Mouse (Mus musculus) spleen, adult 18-20 months (tissue): ENCODE measurements around the gene Rnpep.
"Not testable (repeated sequence)": the region's sequence is repeated elsewhere in the genome, so short reads cannot be mapped to it uniquely, and the experiment has no call there.

ENCODE experiments used
- DNase-seq, 2 experiments: peaks; one replicate each; pipeline ENCODE4 v3.0.0; 2022; ENCODE audit warnings: mixed read lengths in 2 of 2

Rnpep gene

GRCm38 (mm10) chr1:135258380-135259127 is 25.3 kb downstream of the Rnpep start, which contains the start of gene Elf3:
Gene Elf3, minus strand, starts transcription at chr1:135258568.
- no peak for DNase-seq

GRCm38 (mm10) chr1:135256299-135256698 is 27.6 kb downstream of the Rnpep start:
- no peak for DNase-seq

- DNase-seq = no peak
Measured at GRCm38 (mm10) chr1:135252854-135253253, 31.0 kb downstream of the Rnpep start.

GRCm38 (mm10) chr1:135251405-135251804 is 32.5 kb downstream of the Rnpep start:
- DNase-seq = no peak

DNA sequence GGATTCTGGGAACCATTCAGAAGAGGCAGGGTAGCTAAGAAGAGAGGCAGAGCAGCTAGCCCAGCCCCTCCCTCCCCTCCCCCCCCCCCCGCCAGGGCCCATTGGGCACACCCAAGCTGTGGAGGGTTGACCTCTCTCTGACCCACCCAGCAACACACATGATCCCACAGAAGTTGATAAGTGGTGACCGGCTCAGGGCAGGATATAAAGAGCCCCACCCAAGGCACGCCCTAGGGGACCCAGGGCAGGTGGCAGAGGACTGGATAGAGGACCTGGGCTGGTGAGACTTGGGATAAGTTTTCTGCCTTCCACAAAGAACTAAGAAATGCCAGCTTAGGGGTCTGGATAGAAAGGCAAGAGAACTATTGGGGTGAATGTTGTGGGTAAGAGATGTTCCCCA is 33.2 kb downstream of the Rnpep start:
- DNase-seq = no peak

- DNase-seq = no peak
Measured at GRCm38 (mm10) chr1:135248434-135248850, 35.4 kb downstream of the Rnpep start.

- DNase-seq = no peak
Measured at GRCm38 (mm10) chr1:135244014-135244413, 39.9 kb downstream of the Rnpep start.

GRCm38 (mm10) chr1:135240206-135240605 is 43.7 kb downstream of the Rnpep start:
- DNase-seq = not testable (repeated sequence)

- DNase-seq = no peak
Measured at GRCm38 (mm10) chr1:135237131-135237851, 46.6 kb downstream of the Rnpep start.

- no peak for DNase-seq
Measured at GRCm38 (mm10) chr1:135234771-135235170, 49.1 kb downstream of the Rnpep start.

GRCm38 (mm10) chr1:135233961-135234360 is 49.9 kb downstream of the Rnpep start:
- no peak for DNase-seq

GRCm38 (mm10) chr1:135231878-135232277 is 52.0 kb downstream of the Rnpep start:
- not testable (repeated sequence) for DNase-seq

DNA sequence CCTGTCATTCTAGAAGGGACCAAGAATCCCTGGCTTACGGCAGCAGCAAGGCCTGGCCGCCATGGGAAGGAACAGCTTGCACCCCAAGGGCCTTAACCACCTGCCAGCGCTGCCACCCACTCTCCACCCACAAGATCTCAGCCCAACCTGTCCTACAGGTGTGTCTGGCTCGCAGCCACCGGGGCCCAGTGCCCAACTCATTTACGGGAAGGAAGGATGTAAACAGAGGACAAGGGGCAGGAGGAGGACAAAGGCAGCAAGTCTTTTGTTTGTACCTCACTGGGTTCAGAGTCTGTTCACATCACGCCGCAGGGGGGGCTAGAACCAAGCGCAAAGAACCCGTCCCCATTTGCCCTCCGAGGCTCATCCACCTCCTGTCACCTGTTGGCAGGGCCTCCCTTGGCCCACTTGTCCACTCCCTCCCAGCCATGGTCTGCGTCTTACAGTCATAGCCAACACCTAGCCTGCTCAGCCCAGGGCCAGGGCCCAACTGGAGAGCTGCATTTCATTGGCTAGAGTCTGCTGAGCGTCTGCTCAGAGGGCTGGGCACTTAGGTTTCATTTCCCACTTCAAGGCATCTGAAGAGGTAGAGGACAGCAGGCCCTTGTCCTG is 56.4 kb downstream of the Rnpep start:
- DNase-seq = no peak

DNA sequence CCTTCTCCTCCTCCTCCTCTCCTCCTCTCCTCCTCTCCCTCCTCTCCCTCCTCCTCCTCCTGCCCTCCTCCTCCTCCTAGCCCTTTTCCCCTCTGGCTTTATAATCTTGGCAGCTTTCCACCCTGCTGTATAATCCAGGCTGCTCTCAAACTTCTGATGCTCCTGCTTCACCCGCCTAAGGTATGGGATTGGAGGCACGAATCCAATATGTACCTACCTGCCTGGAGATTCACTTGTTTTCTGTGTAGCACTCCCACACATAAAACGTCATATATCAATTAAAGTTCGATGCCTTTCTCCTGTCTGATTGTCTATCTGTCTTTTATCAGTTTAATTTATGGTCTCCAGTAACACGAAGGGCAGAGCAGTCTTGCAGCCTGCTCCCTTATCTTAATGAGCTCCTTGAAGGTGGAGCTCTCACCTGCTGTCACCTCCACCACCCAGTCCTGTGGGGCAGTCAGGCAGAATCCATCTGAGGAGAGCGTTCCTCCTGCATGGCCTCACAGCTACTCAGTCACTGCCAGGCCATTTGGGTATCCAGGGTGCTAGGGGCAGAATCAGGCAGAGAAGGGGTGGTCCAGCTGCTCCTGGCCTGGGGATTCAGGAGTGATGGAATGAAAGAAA is 58.8 kb downstream of the Rnpep start:
- DNase-seq = no peak

- no peak for DNase-seq
Measured at GRCm38 (mm10) chr1:135224147-135224546, 59.7 kb downstream of the Rnpep start.

GRCm38 (mm10) chr1:135217607-135218233 is 66.2 kb downstream of the Rnpep start:
- DNase-seq = no peak

DNA sequence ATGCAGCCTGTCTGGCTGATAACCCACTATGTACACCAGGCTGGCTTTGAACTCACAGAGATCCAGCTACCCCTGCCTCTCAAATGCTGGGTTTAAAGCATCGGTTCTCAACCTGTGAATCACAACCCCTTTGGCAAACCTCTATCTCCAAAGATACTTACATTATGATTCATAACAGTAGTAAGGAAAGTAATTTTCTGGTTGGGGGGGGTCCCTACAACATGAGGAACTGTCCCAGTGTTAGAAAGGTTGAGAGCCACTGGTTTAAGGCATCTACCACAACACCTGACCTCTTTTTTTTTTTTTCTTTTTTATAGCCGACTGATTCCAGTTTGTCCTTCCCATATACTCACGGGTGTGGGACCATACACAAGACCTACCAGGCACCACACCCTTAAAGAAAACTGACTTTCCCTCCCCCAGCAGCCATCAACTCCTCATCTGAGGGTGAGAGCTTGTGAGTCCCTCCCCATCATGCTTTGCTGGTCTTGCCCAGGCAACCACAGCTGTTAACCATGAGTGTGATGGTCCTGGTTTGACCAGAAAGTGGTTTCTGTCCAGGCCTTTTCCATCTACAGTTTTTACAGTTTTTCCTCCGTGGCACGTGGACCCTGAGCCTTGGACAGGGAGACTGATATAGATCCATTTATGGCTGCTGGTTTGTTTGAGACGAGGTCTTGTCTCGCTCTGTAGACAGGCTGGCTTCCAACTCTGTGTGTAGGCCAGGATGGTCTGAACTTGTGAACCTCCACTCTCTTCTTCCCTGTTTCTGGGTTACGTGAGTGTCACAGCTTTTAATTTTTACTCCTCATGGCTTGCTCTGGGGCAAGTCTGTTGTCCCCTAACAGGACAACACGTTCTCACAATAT is 69.9 kb downstream of the Rnpep start:
- no peak for DNase-seq
